Mouse (Mus musculus) cerebellum, adult 2 months (tissue): Measurements from ENCODE around the gene Onecut1.

Experiments
- CTCF ChIP-seq: fragments of 200-500 bp; IDR thresholded peaks from 2 replicates; pipeline ENCODE4 v1.5.1; 2011; ENCODE audit warnings: low read depth, mild to moderate bottlenecking, control low read depth, low read length, moderate library complexity, borderline replicate concordance; ENCODE audit not compliant: insufficient read depth
- POLR2A ChIP-seq: fragments of 200-500 bp; IDR thresholded peaks from 2 replicates; pipeline ENCODE4 v1.6.1; 2011; ENCODE audit warnings: low read length, control low read depth, borderline replicate concordance; ENCODE audit not compliant: insufficient read depth

DNA sequence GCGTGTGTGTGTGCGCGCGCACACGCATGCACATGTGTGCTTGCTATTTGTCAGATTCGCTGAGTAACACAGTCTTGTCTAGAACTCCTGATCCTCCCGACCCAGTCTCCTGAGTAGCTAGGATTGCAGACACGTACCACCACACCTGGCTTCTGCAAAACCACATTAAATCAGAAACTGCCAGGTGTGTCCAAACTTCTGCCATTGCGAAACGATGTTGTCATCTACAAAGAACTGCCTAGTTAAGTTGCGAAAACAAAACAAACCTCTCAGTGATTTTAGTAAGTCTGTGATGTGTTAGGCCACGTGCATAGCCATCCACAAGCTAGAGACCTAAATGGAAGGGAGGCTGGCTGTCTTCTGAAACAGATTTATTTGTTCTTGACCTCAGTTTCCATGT is 58.7 kb downstream of the Onecut1 start:
- TF ChIP-seq CTCF: no peak
- no peak for TF ChIP-seq POLR2A
